Mouse (Mus musculus) heart, adult 2 months (tissue): ENCODE measurements at regions not wholly inside any gene's neighbourhood (a gene's known extent, or its start where the extent isn't known, plus 50 kb on each side); places are given as distances from the start of the nearest gene placed in this dataset.

ENCODE experiments used
- CTCF ChIP-seq: fragments of 200-600 bp; IDR thresholded peaks from 2 replicates; pipeline ENCODE4 v1.8.1; 2022; ENCODE audit warnings: antibody characterized with exemption, mild to moderate bottlenecking, moderate library complexity
- EP300 ChIP-seq: fragments of 200-500 bp; IDR thresholded peaks from 2 replicates; pipeline ENCODE4 v1.6.1; 2011; ENCODE audit warnings: low read depth, low read length, control low read depth; ENCODE audit not compliant: insufficient read depth
- POLR2A ChIP-seq: fragments of 200-500 bp; IDR thresholded peaks from 2 replicates; pipeline ENCODE4 v1.6.1; 2011; ENCODE audit warnings: mild to moderate bottlenecking, low read depth, low read length, control low read depth; ENCODE audit not compliant: insufficient read depth

- TF ChIP-seq EP300 (no peak), POLR2A (no peak), CTCF (no peak)
These were observed 80.6 kb downstream of the Fam53a start for GRCm38 (mm10) chr5:33548800-33549199.
